Mouse (Mus musculus) induced T-regulatory cell, adult 2 months (primary cell): ENCODE measurements around the gene Podxl2.

Experiments
- DNase-seq: peaks from one replicate; pipeline ENCODE4 v3.0.0-alpha.2; 2012; ENCODE audit warnings: low read depth

Gene Podxl2

GRCm38 (mm10) chr6:88827395-88828205 lies 47.2 kb downstream of the Podxl2 start:
- no peak for DNase-seq

- DNase-seq, result no peak
Measured at GRCm38 (mm10) chr6:88826965-88827364, 47.9 kb downstream of the Podxl2 start.

- no peak for DNase-seq
Measured at GRCm38 (mm10) chr6:88826545-88826944, 48.3 kb downstream of the Podxl2 start.

DNA sequence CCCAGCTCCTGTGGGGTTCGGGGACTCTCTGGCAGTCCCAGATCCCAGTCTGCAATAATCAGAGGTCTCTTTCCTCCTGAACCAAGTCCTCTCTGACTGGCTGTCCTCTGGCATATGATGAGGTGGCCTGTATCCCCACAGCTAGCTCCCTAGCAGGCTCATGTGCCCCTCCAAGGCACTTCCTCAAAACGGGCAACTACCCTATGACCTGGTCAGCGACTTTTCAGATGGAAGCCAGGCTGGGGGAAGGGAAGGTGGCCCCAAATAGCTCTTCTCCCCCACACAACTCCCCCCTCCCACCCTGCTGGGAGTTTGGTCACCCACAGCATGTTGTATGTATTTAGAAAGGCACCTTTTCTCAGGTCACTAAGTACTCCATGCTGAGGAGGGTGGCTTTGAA lies 48.8 kb downstream of the Podxl2 start:
- DNase-seq, result no peak

GRCm38 (mm10) chr6:88824183-88824582 lies 50.7 kb downstream of the Podxl2 start:
- DNase-seq, result no peak

DNA sequence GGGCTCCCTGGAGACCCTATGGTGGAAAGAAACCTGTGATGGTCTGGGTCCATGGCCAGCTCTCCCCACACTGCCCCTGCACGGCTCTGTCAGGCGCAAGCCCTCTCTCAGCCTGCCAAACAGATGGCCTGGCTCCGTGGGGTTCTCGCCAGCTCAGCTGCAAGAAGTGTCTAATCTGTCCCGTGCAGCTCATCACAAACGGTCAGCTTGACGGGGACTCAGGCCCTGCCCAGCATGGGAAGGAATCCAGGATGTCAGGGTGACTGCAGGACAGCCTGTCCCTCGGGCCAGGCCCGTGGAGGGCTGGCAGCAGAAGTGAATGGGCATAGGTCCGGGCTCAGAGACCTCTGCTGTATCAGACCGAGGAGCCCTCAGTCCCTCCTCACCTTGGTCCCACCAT lies 52.9 kb downstream of the Podxl2 start:
- no peak for DNase-seq

DNA sequence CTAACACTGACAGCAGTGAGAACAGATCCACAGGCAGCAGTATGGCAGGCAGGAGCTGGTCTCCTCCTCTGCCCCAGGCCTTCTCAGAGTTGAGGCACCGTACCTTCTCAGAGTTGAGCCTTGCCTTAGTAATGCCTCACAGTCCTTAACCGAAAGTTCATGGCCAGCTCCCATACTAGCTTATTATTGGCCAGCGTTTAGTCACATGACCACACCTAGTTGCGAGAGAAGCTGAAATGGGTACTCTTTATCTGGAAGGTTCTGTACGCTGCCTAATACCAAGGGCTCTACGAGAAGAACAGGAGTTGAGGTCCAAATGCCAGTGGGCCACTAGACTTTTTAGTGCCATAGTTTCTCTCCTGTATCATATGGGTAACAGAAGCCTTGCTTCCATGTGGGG lies 53.5 kb downstream of the Podxl2 start:
- DNase-seq, result no peak

GRCm38 (mm10) chr6:88820853-88821252 lies 54.0 kb downstream of the Podxl2 start:
- DNase-seq, result no peak

DNA sequence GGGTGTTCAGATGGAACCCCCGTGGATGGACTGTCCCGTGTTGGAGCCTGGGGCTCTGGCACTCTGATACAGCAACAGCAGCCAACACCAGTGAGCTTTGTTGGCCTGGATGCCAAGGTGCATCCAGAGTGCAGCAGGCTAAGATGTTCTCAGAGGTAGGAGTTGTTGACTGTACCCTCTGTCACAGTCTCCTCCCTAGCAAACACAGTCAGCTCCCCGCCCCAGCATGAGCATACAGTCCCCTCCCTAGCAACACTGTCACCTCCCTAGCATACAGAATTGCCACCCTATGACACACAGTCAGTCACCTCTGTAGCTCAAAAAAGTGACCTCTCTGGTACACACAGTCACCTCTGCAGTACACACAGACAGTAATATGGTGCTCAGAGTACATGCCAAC lies 57.9 kb downstream of the Podxl2 start:
- DNase-seq, result no peak

DNA sequence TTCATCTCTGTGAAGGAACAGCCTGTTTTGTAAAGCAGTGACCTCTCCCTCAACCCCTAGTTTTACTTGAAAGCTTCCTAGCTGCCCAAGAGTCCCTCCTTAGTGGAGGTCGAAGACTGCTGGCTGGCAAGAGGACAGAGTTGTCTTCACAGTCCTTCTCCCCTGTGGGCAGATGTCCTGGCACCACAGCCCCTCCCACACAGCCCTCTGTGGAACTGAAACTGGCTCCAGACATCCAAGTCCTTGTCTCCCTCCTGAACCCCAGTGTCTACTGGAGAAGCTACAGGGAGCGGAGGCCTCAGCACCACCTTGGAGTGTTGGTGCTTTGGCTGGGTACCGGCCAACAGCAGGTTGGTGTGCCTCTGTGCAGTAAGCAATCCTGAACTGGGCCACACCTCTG lies 59.4 kb downstream of the Podxl2 start:
- DNase-seq, result no peak

GRCm38 (mm10) chr6:88815036-88815435 lies 59.8 kb downstream of the Podxl2 start:
- no peak for DNase-seq

- no peak for DNase-seq
Measured at GRCm38 (mm10) chr6:88813832-88814231, 61.0 kb downstream of the Podxl2 start.

- DNase-seq, result peak; percentile 80
Measured at GRCm38 (mm10) chr6:88812886-88813285, 62.0 kb downstream of the Podxl2 start.

DNA sequence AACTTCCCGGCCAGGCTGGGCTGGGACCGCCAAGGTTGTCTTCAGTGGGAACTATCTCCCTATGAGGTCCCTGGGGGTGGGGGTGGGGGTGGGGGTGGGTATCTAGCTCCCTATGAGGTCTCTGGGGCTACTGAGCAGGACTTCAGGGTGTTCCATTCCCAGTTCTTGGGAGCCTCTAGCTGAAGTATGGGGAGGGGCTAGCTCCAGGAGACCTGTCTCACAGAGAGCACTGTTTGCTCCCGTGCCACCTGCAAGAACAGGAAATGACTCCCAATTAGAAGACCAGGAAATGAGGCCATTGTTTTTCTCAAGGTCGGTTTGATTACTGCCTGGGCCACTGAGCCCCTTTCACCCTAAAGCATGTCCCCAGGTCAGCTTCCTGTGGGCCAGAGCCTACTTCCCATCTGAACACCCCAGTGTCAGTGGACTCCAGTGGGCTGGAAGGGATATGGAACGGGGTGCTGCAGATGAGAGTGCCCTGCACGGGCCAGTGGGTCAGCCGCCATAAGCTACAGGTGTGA lies 62.9 kb downstream of the Podxl2 start:
- no peak for DNase-seq

DNA sequence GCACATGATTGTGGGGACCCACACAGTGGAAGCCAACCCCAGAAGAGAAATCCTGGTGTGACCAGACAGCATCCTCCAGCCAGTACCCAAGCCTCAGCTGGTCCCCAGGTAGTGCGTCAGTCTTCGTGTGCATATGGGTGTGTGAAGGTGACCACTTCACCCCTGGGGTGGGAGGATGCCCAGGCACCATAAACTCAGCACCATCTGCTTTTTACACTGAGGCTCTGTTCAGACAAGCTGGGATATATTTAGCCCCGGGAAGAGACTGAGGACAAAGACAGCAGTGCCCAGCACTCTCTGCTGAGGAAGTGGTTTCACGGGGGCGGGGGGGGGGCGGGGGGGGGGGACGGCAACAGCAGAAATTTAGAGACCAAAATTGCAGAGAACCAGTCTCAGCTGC lies 63.4 kb downstream of the Podxl2 start:
- DNase-seq, result no peak

GRCm38 (mm10) chr6:88810291-88810690 lies 64.6 kb downstream of the Podxl2 start:
- no peak for DNase-seq

- no peak for DNase-seq
Measured at GRCm38 (mm10) chr6:88809091-88810037, 65.5 kb downstream of the Podxl2 start.

DNA sequence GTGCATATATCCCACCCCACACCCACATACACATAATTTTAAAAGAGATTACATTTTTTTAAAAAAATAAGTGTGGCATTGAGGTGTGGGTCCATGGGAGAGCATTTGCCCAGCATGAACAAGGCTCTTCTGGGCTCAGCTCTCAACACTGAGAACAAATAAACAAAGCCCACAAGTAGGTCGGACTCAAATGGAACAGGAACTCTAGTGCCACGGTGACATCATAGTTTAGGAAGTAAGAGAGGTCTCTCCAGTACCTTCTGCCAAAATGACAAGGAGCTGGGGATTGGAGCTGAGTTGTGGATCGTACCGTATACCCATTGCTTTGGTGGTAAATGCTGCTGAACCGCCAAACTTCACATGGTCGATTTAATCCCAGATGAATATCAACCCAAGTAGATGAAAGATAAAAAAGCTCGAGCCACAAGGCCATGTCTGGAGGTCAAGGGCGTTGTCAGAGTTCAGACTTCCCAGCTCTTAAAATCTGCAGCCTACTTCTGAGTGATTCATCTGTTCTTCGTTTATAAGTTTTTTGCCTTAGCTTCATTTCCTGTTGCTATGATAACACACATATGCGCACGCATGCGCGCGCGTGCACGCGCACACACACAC lies 69.8 kb downstream of the Podxl2 start:
- DNase-seq, result no peak

DNA sequence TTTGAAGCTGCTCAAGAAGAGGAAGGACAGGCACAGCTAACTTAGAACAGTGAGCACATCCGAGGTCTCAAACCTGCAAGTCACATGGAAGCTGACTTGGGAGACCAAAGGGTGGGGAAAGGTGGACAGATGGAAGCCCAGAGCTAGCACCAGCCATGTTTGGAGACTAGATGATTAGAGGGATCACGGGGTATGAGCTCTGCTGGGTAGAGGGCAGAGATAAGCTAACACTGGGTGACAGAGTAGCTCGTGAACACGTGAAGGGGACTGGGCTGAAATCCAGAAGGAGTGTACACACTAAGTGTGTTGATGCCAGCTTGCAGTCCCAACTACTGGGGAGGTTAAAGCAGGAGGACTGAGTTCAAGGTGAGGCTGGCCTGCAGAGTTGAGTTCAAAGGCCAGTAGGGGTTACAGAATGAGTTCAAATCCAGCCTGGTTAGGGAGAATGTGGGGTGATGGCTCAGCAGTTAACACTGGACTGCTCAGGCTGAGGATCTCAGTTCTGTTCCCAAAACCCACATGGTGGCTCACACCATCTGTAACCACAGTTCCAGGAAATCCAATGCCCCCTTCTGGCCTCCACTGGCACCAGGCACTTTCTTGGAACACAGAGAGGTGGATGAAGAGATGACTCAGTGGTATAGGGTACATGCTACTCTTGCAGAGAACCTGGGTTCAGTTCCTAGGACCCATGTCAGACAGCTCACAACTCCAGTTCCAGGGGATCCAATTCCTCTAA lies 70.7 kb downstream of the Podxl2 start:
- no peak for DNase-seq

GRCm38 (mm10) chr6:88803051-88803450 lies 71.8 kb downstream of the Podxl2 start:
- no peak for DNase-seq

- DNase-seq, result no peak
Measured at GRCm38 (mm10) chr6:88800735-88801134, 74.1 kb downstream of the Podxl2 start.

- DNase-seq, result no peak
Measured at GRCm38 (mm10) chr6:88800191-88800590, 74.7 kb downstream of the Podxl2 start.
